Mouse (Mus musculus) embryonic facial prominence, embryonic 14.5 days (tissue): ENCODE measurements at regions not wholly inside any gene's neighbourhood (a gene's known extent, or its start where the extent isn't known, plus 50 kb on each side); places are given as distances from the start of the nearest gene placed in this dataset.

Source experiments
- ATAC-seq: fragments of 200-750 bp; cut with Nextera tagmentation; 2 replicates; pipeline ENCODE4 v1.8.0; 2017; ENCODE audit warnings: low read depth, moderate number of reproducible peaks, moderate TSS enrichment
- DNase-seq: peaks from one replicate; pipeline ENCODE4 v3.0.0-alpha.2; 2015; ENCODE audit warnings: low spot score
- H3K27ac ChIP-seq: fragments of 300-500 bp; sonication (generic); replicated peaks from 2 replicates; pipeline ENCODE4 v1.5.1; 2014; ENCODE audit warnings: low read depth, mild to moderate bottlenecking, low read length, moderate library complexity
- H3K27me3 ChIP-seq: fragments of 300-500 bp; sonication (generic); replicated peaks from 2 replicates; pipeline ENCODE4 v1.6.1; 2014; ENCODE audit warnings: low read length; ENCODE audit not compliant: control insufficient read depth, insufficient read depth
- H3K36me3 ChIP-seq: fragments of 300-500 bp; sonication (generic); 2 replicates; pipeline ENCODE4 v1.6.1; 2014; ENCODE audit warnings: low read length, mixed read lengths; ENCODE audit not compliant: control insufficient read depth, insufficient read depth
- H3K4me1 ChIP-seq: fragments of 300-500 bp; sonication (generic); 2 replicates; pipeline ENCODE4 v1.6.1; 2014; ENCODE audit warnings: antibody characterized with exemption, low read length; ENCODE audit not compliant: control insufficient read depth, insufficient read depth
- H3K4me2 ChIP-seq: fragments of 300-500 bp; sonication (generic); 2 replicates; pipeline ENCODE4 v1.6.1; 2014; ENCODE audit warnings: low read depth, mild to moderate bottlenecking, low read length, moderate library complexity, mixed read lengths
- H3K4me3 ChIP-seq: fragments of 300-500 bp; sonication (generic); 2 replicates; pipeline ENCODE4 v1.5.1; 2014; ENCODE audit warnings: low read depth, mild to moderate bottlenecking, low read length
- H3K9ac ChIP-seq: fragments of 300-500 bp; sonication (generic); 2 replicates; pipeline ENCODE4 v1.6.1; 2014; ENCODE audit warnings: low read depth, mild to moderate bottlenecking, low read length, moderate library complexity, mixed read lengths
- H3K9me3 ChIP-seq: fragments of 300-500 bp; sonication (generic); 2 replicates; pipeline ENCODE4 v1.6.1; 2016; ENCODE audit warnings: low read length; ENCODE audit not compliant: control insufficient read depth
- WGBS: fragments of 180-500 bp; shearing (Covaris S2); extraction: QIAGEN DNeasy Blood & Tissue Kit; methylation state at CpG from one replicate; pipeline ENCODE4 v1.1.7; 2014; 5-methylcytosine and 5-hydroxymethylcytosine counted together

GRCm38 (mm10) chr13:53888411-53888810 is 167.1 kb downstream of the Drd1 start:
- DNase-seq (peak; percentile 58), ATAC-seq (no peak)
- no peak overlapping the region for H3K27ac ChIP-seq
- no peaks in the 10 kb centered on the region for H3K9me3 ChIP-seq
- no peak overlapping the region for H3K4me2 ChIP-seq
- H3K27me3 ChIP-seq = no peaks in the 10 kb centered on the region
- 81% methylated on average over 3 of the region's 3 CpGs for WGBS
- H3K4me1 ChIP-seq = no peaks in the 10 kb centered on the region
- no peak overlapping the region for H3K9ac ChIP-seq
- H3K4me3 ChIP-seq = no peak overlapping the region
- no peaks in the 10 kb centered on the region for H3K36me3 ChIP-seq

GRCm38 (mm10) chr13:53885756-53886155 is 169.7 kb downstream of the Drd1 start:
- H3K27ac ChIP-seq = no peak overlapping the region
- no peaks in the 10 kb centered on the region for H3K27me3 ChIP-seq
- ATAC-seq (no peak), DNase-seq (no peak)
- no peaks in the 10 kb centered on the region for H3K4me1 ChIP-seq
- 83% methylated on average over 10 of the region's 10 CpGs for WGBS
- H3K36me3 ChIP-seq = no peaks in the 10 kb centered on the region
- H3K4me3 ChIP-seq = no peak overlapping the region
- H3K9me3 ChIP-seq = no peaks in the 10 kb centered on the region
- H3K9ac ChIP-seq = no peak overlapping the region
- H3K4me2 ChIP-seq = no peak overlapping the region

- Histone ChIP-seq H3K4me3 (no peak overlapping the region), H3K27me3 (no peaks in the 10 kb centered on the region), H3K36me3 (no peaks in the 10 kb centered on the region), H3K4me2 (no peak overlapping the region), H3K9me3 (0 out of 2 replicates have a peak, but pooled peaks cover 6% of the 10 kb centered on the region), H3K9ac (no peak overlapping the region), H3K4me1 (no peaks in the 10 kb centered on the region), H3K27ac (no peak overlapping the region)
- DNase-seq (no peak), ATAC-seq (no peak)
- WGBS = 80% methylated on average over 6 of the region's 6 CpGs
These were observed 172.3 kb downstream of the Drd1 start for GRCm38 (mm10) chr13:53883206-53883605.

GRCm38 (mm10) chr13:53880466-53881250 is 174.8 kb downstream of the Drd1 start:
- no peak overlapping the region for H3K27ac ChIP-seq
- H3K36me3 ChIP-seq = no peaks in the 10 kb centered on the region
- DNase-seq (no peak), ATAC-seq (no peak)
- H3K4me2 ChIP-seq = no peak overlapping the region
- 33% methylated on average over 10 of the region's 10 CpGs for WGBS
- no peaks in the 10 kb centered on the region for H3K27me3 ChIP-seq
- no peak overlapping the region for H3K9ac ChIP-seq
- no peak overlapping the region for H3K4me3 ChIP-seq
- 0 out of 2 replicates have a peak, but pooled peaks cover 6% of the 10 kb centered on the region for H3K9me3 ChIP-seq
- no peaks in the 10 kb centered on the region for H3K4me1 ChIP-seq

- Histone ChIP-seq H3K4me1 (no peaks in the 10 kb centered on the region), H3K27me3 (no peaks in the 10 kb centered on the region), H3K4me3 (no peak overlapping the region), H3K9me3 (0 out of 2 replicates have a peak, but pooled peaks cover 6% of the 10 kb centered on the region), H3K27ac (no peak overlapping the region), H3K4me2 (no peak overlapping the region), H3K9ac (no peak overlapping the region), H3K36me3 (no peaks in the 10 kb centered on the region)
- WGBS = 78% methylated on average over 4 of the region's 4 CpGs
- DNase-seq (no peak), ATAC-seq (no peak)
These were observed 180.0 kb downstream of the Drd1 start for GRCm38 (mm10) chr13:53875546-53875945.

GRCm38 (mm10) chr13:53865323-53865722 is 190.2 kb downstream of the Drd1 start:
- H3K4me2 ChIP-seq = no peak overlapping the region
- WGBS = 66% methylated on average over 5 of the region's 5 CpGs
- ATAC-seq (no peak), DNase-seq (no peak)
- H3K4me1 ChIP-seq = no peaks in the 10 kb centered on the region
- H3K9ac ChIP-seq = no peak overlapping the region
- H3K9me3 ChIP-seq = 0 out of 2 replicates have a peak, but pooled peaks cover 4% of the 10 kb centered on the region
- no peaks in the 10 kb centered on the region for H3K36me3 ChIP-seq
- no peak overlapping the region for H3K27ac ChIP-seq
- no peaks in the 10 kb centered on the region for H3K27me3 ChIP-seq
- no peak overlapping the region for H3K4me3 ChIP-seq

- DNase-seq (peak; percentile 22), ATAC-seq (no peak)
- H3K27ac ChIP-seq = no peak overlapping the region
- no peak overlapping the region for H3K9ac ChIP-seq
- no peak overlapping the region for H3K4me3 ChIP-seq
- WGBS = 27% methylated on average over 4 of the region's 4 CpGs
- no peaks in the 10 kb centered on the region for H3K27me3 ChIP-seq
- no peaks in the 10 kb centered on the region for H3K36me3 ChIP-seq
- H3K9me3 ChIP-seq = no peaks in the 10 kb centered on the region
- H3K4me1 ChIP-seq = no peaks in the 10 kb centered on the region
- no peak overlapping the region for H3K4me2 ChIP-seq
These were observed 193.2 kb downstream of the Drd1 start for GRCm38 (mm10) chr13:53862336-53862735.

- Histone ChIP-seq H3K4me3 (no peak overlapping the region), H3K9ac (no peak overlapping the region), H3K27me3 (no peaks in the 10 kb centered on the region; the same call in 1 of the 2 replicates), H3K4me2 (no peak overlapping the region), H3K9me3 (no peaks in the 10 kb centered on the region), H3K4me1 (no peaks in the 10 kb centered on the region), H3K36me3 (no peaks in the 10 kb centered on the region), H3K27ac (no peak overlapping the region)
- DNase-seq = no peak
- 56% methylated on average over 2 of the region's 2 CpGs for WGBS
- ATAC-seq = no peak
These were observed 201.3 kb downstream of the Drd1 start for GRCm38 (mm10) chr13:53854196-53854595.

GRCm38 (mm10) chr13:53850146-53850545 is 205.4 kb downstream of the Drd1 start:
- Histone ChIP-seq H3K4me1 (no peaks in the 10 kb centered on the region), H3K4me3 (no peak overlapping the region), H3K27me3 (no peaks in the 10 kb centered on the region), H3K9me3 (no peaks in the 10 kb centered on the region), H3K27ac (no peak overlapping the region), H3K9ac (no peak overlapping the region), H3K4me2 (no peak overlapping the region), H3K36me3 (no peaks in the 10 kb centered on the region)
- DNase-seq = no peak
- no peak for ATAC-seq
- WGBS = 70% methylated on average over 9 of the region's 9 CpGs
